Mouse (Mus musculus) kidney, adult 2 months (tissue): ENCODE measurements at regions not wholly inside any gene's neighbourhood (a gene's known extent, or its start where the extent isn't known, plus 50 kb on each side); places are given as distances from the start of the nearest gene placed in this dataset.

Experiments
- CTCF ChIP-seq: fragments of 200-500 bp; conservative IDR thresholded peaks from 2 replicates; pipeline ENCODE4 v1.5.1; 2011; ENCODE audit warnings: low read depth, mild to moderate bottlenecking, control low read depth, low read length, moderate library complexity, mixed read lengths; ENCODE audit not compliant: insufficient read depth, insufficient read length
- POLR2A ChIP-seq: fragments of 200-500 bp; IDR thresholded peaks from one replicate; pipeline ENCODE4 v1.6.1; 2011; ENCODE audit warnings: low read depth, low read length, control low read depth

DNA sequence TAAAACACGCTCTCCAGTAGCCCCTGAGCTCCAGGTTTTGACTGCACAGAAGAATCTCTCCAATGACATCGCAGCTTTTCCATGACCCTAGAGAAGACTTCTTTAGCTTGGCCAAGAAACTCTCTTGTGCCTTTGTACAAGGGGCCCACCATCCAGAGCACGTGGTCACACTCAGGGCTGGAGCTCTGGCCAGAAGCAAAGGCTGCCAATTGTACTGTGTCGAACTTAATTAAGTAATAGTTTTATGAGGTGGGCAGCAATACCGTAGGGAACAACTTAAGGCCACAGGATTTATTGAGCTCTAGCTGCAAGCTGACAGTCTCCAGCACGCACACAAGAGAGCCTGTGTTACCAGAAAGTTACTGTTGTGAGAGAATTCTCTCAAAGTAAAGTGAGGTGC is 85.1 kb downstream of the Foxf2 start:
- TF ChIP-seq POLR2A (no peak), CTCF (no peak)
